8 mouse cellular contexts compared by ENCODE assay signal in the genomic region with DNA sequence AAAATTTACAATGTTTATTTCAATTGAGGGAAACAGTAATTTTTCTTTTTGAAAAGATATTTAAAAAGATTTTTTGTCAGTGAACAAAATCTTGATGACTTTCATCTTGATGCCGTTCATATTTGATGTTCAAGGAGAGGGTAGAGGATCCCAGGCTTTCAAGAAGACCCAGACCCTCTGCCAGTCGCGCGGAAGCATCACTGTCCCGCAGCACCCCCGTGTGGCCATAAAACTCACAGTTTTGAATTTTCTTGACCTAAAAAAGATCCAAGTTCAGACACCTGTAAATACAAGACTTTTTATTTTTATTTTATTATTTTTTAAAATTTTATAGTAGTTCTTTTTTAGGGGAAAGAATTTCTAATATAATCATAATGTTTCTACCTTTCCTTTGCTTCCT.
DNase-seq lines count a peak whose midpoint lies in the region; ATAC-seq and TF ChIP-seq lines count a peak whose summit lies in the region.

No protein-coding gene starts in this region.

- no peak overlapping the region for H3K27ac ChIP-seq in cerebellum, adult 2 months (ENCODE audit: insufficient read depth, low read length)
- H3K27ac ChIP-seq in liver, embryonic 11.5 days (ENCODE audit: low read depth, low read length): no peak overlapping the region
- no peak overlapping the region for H3K27ac ChIP-seq in midbrain, postnatal 0 days (ENCODE audit: low read depth, low read length)

- H3K4me2 ChIP-seq in liver, embryonic 11.5 days: no peak overlapping the region
- H3K4me2 ChIP-seq in midbrain, postnatal 0 days (ENCODE audit: low read depth, low read length, poor library complexity, severe bottlenecking): no peak overlapping the region

- peak; percentile 41; the same call in 1 of the 2 replicates for TF ChIP-seq CTCF in cerebellum, adult 2 months (IDR thresholded peaks at IDR 0.05; ENCODE audit: borderline replicate concordance, insufficient read depth, low read depth, low read length)
- TF ChIP-seq CTCF in midbrain, postnatal 0 days (IDR thresholded peaks at IDR 0.05): peak; percentile 73

- H3K4me3 ChIP-seq in cerebellum, adult 2 months (replicated peaks; ENCODE audit: insufficient read depth, low read depth, low read length): no peak overlapping the region
- H3K4me3 ChIP-seq in liver, embryonic 11.5 days (ENCODE audit: low read depth, low read length): no peak overlapping the region
- no peak overlapping the region for H3K4me3 ChIP-seq in midbrain, postnatal 0 days (ENCODE audit: low read depth, low read length)

- ATAC-seq in liver, embryonic 11.5 days (replicated peaks; ENCODE audit: low FRiP score): no peak
- ATAC-seq in midbrain, postnatal 0 days (ENCODE audit: low FRiP score): no peak
- no peak for ATAC-seq in activated CD4-positive, CD25-positive, alpha-beta regulatory T cell, adult 4 months

- no peaks in the 10 kb centered on the region for H3K4me1 ChIP-seq in cerebellum, adult 2 months (ENCODE audit: control insufficient read depth, insufficient read depth, low read length)
- no peaks in the 10 kb centered on the region for H3K4me1 ChIP-seq in liver, embryonic 11.5 days (replicated peaks; ENCODE audit: control insufficient read depth, insufficient read depth, low read length)
- H3K4me1 ChIP-seq in midbrain, postnatal 0 days (ENCODE audit: insufficient read depth, low read length): no peaks in the 10 kb centered on the region

- no peak for TF ChIP-seq POLR2A in cerebellum, adult 2 months (IDR thresholded peaks at IDR 0.05; ENCODE audit: borderline replicate concordance, insufficient read depth, low read length)

- 11% methylated on average over 6 of the region's 6 CpGs for WGBS in cerebellum, adult 2 months
- 8% methylated on average over 6 of the region's 6 CpGs for WGBS in liver, embryonic 11.5 days
- WGBS in midbrain, postnatal 0 days: 8% methylated on average over 6 of the region's 6 CpGs

- H3K36me3 ChIP-seq in liver, embryonic 11.5 days (ENCODE audit: control insufficient read depth, insufficient read depth, low read length): no peaks in the 10 kb centered on the region
- no peaks in the 10 kb centered on the region for H3K36me3 ChIP-seq in midbrain, postnatal 0 days (ENCODE audit: insufficient read depth, low read length)

- H3K27me3 ChIP-seq in cerebellum, adult 2 months (ENCODE audit: control insufficient read depth, insufficient read depth, low read length): no peaks in the 10 kb centered on the region
- no peaks in the 10 kb centered on the region for H3K27me3 ChIP-seq in liver, embryonic 11.5 days (replicated peaks; ENCODE audit: control insufficient read depth, insufficient read depth, low read length)
- no peaks in the 10 kb centered on the region for H3K27me3 ChIP-seq in midbrain, postnatal 0 days (ENCODE audit: insufficient read depth, low read length)

- peak; percentile 3 to 18 for DNase-seq in cerebellum, adult 2 months
- no peak for DNase-seq in cerebellum, adult 11 months
- peak; percentile 19 for DNase-seq in liver
- no peak for DNase-seq in liver, embryonic 11.5 days (ENCODE audit: low spot score)
- peak; percentile 42 to 63 for DNase-seq in cerebellum, postnatal 4 days (ENCODE audit: low spot score in 2 of 2)
- DNase-seq in kidney, postnatal 14 days: peak; percentile 11
- peak; percentile 56 for DNase-seq in midbrain, postnatal 0 days (ENCODE audit: low spot score)

- no peak overlapping the region for H3K9ac ChIP-seq in liver, embryonic 11.5 days (ENCODE audit: low read depth, low read length)
- no peak overlapping the region for H3K9ac ChIP-seq in midbrain, postnatal 0 days (replicated peaks; ENCODE audit: low read length, poor library complexity, severe bottlenecking)

- no peaks in the 10 kb centered on the region for H3K9me3 ChIP-seq in liver, embryonic 11.5 days (ENCODE audit: control insufficient read depth, low read length)
- H3K9me3 ChIP-seq in midbrain, postnatal 0 days (ENCODE audit: low read length): no peaks in the 10 kb centered on the region

Comparison
In these comparisons a context has a peak if more than half of its experiments do, and no peak if none do; other contexts are left out.
1. DNase-seq: peak in cerebellum, adult 2 months (2 of 2), liver (single experiment), cerebellum, postnatal 4 days (2 of 2), kidney, postnatal 14 days (single experiment) and midbrain, postnatal 0 days (single experiment); none in cerebellum, adult 11 months (single experiment) and liver, embryonic 11.5 days (single experiment).